Mouse (Mus musculus) forelimb bud, embryonic 11.5 days (tissue): ENCODE data around the gene Hhipl2.
"Not testable (repeated sequence)": the region's sequence is repeated elsewhere in the genome, so short reads cannot be mapped to it uniquely, and the experiment has no call there.

Experiments used
- DNase-seq: peaks from one replicate; pipeline ENCODE4 v3.0.0-alpha.2; 2012; ENCODE audit warnings: low read depth, low spot score

Hhipl2 gene

GRCm38 (mm10) chr1:183417873-183418272 is at the start of gene Hhipl2:
Gene Hhipl2 (plus strand): TSS chr1:183418215.
- DNase-seq: no peak

- no peak for DNase-seq
These were observed 49.2 kb upstream of the Hhipl2 start for GRCm38 (mm10) chr1:183368601-183369400.

GRCm38 (mm10) chr1:183369427-183370014 is 48.5 kb upstream of the Hhipl2 start, which contains the start of gene Mia3:
Gene Mia3 (minus strand): TSS chr1:183369553.
- peak; percentile 95 for DNase-seq

- no peak for DNase-seq
These were observed 43.3 kb upstream of the Hhipl2 start for GRCm38 (mm10) chr1:183374728-183375127.

- DNase-seq: no peak
These were observed 41.0 kb upstream of the Hhipl2 start for GRCm38 (mm10) chr1:183377045-183377444.

GRCm38 (mm10) chr1:183378321-183378941 is 39.6 kb upstream of the Hhipl2 start:
- no peak for DNase-seq

GRCm38 (mm10) chr1:183379376-183379775 is 38.6 kb upstream of the Hhipl2 start:
- not testable (repeated sequence) for DNase-seq

- no peak for DNase-seq
These were observed 36.2 kb upstream of the Hhipl2 start for GRCm38 (mm10) chr1:183381816-183382215.

GRCm38 (mm10) chr1:183382621-183383020 is 35.4 kb upstream of the Hhipl2 start:
- DNase-seq: no peak

- not testable (repeated sequence) for DNase-seq
These were observed 30.6 kb upstream of the Hhipl2 start for GRCm38 (mm10) chr1:183387421-183387820.

- DNase-seq: peak; percentile 95
These were observed 29.3 kb upstream of the Hhipl2 start, which contains the start of gene Taf1a for GRCm38 (mm10) chr1:183388426-183389406. Gene Taf1a (plus strand): TSS chr1:183388981.

GRCm38 (mm10) chr1:183403396-183403795 is 14.6 kb upstream of the Hhipl2 start:
- no peak for DNase-seq

- no peak for DNase-seq
These were observed 3.8 kb upstream of the Hhipl2 start for GRCm38 (mm10) chr1:183414081-183414727.

- DNase-seq: no peak
These were observed 1.7 kb downstream of the Hhipl2 start for GRCm38 (mm10) chr1:183419741-183420140.

GRCm38 (mm10) chr1:183420296-183420695 is 2.3 kb downstream of the Hhipl2 start:
- no peak for DNase-seq

GRCm38 (mm10) chr1:183424100-183424499 is 6.1 kb downstream of the Hhipl2 start:
- no peak for DNase-seq

- DNase-seq: no peak
These were observed 16.9 kb downstream of the Hhipl2 start for GRCm38 (mm10) chr1:183434918-183435317.

GRCm38 (mm10) chr1:183439036-183439435 is 21.0 kb downstream of the Hhipl2 start:
- peak; percentile 32 for DNase-seq

- DNase-seq: peak; percentile 91
These were observed 24.2 kb downstream of the Hhipl2 start for GRCm38 (mm10) chr1:183442015-183442774.

GRCm38 (mm10) chr1:183453066-183453465 is 35.1 kb downstream of the Hhipl2 start:
- no peak for DNase-seq
